Mouse (Mus musculus) adrenal gland, postnatal 4 days (tissue): ENCODE data around the gene Ebf1. TPM values are rescaled to one million over a fixed set of nuclear protein-coding genes. Genes with fewer than 3 reads are reported as not detected.

ENCODE experiments used
- DNase-seq, 2 experiments: peaks; one replicate each; pipeline ENCODE4 v3.0.0; 2021 to 2022; ENCODE audit warnings: low spot score in 2 of 2, mixed read lengths in 2 of 2
- total RNA-seq, 2 experiments: library from RNA; stranded (reverse); gene quantifications; 2 replicates each; pipeline ENCODE4 v1.2.3; 2021

The Ebf1 gene
- total RNA-seq, 2 experiments from 2014 or later, result 32.5 to 36.8 TPM

DNA sequence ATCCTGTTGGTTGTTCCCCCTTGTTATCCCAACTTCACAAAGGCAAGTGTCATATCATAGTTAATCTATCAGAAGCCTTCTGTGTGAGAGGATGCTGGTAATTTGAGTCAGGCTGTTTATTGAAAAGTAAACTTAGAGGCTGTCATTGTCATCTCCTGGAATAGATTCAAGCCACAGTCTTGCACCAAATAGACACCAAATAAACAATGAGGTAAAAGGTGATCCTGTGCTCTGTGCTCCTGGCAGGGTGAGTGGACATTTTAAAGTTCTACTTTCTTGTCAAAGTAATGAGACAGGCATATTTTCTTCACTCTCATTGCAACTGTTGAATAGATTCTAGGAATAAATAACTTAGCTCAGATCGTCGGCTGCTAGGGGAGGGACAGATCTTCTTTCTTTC, 327.3 kb downstream of the Ebf1 start:
- no peak for DNase-seq

DNA sequence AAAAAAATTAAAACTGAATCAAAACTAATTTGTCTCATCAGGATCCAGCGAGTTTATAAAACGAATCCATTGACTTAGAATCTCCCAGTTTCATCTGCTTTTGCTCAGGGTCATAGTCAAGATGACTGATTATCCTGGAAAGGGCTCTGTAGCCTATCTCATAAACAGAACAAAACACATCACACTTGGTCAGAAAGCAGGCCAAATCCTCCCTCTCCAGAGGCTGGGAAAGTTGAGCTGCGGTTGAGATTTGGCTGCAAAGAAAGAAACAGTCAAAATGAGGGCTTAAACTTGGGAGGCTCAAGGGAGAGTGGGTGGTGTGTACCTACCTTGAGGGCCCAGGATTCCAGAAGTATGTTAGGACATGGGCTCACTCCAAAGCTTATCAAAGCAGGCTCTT, 329.5 kb downstream of the Ebf1 start:
- DNase-seq, result no peak

- DNase-seq, result no peak
These were observed 331.4 kb downstream of the Ebf1 start for GRCm38 (mm10) chr11:44948541-44948940.

- DNase-seq, result no peak
These were observed 332.0 kb downstream of the Ebf1 start for GRCm38 (mm10) chr11:44949140-44949539.

- DNase-seq, result no peak
These were observed 333.2 kb downstream of the Ebf1 start for GRCm38 (mm10) chr11:44950319-44950718.

- DNase-seq, result no peak
These were observed 334.4 kb downstream of the Ebf1 start for GRCm38 (mm10) chr11:44951506-44951905.

DNA sequence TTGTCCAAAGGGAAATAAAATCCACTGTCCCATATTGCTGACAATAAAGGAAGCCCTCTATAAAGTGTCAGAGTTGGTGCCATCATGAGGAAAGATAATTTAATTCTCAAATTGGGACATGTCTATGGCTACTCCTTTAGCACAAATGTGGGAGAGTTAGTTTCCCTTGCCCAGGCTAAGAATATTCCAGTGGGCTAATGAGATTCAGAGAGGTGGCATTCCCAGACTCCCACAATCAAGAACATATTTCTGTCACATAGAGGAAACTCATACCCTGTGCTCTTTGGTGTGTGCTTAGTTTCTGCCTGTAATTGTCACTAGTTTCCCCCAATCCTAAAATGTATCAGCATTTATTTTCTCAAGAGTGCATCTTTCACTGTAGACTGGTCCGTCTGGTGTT, 336.2 kb downstream of the Ebf1 start:
- DNase-seq, result no peak

DNA sequence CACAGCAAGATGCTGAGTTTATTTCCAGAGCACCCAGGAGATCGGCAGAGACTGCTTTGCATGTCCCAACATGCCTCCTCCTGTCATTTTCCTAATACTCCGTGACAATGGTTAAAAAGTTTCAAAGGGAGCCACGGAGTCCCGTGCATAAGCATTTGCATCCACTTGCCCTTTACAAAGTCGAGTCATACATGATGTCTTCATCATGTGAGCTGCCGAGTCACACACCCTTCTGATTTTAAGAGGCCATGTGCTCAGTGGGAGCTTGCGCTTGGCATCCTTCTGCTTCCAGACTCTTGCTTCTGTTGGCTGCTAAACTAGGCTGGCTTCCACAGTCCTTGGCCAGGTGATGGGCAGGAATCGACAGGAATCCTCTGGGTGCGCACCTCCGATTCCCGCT, 336.7 kb downstream of the Ebf1 start:
- DNase-seq, result no peak

- no peak for DNase-seq
These were observed 337.2 kb downstream of the Ebf1 start for GRCm38 (mm10) chr11:44954362-44954761.

DNA sequence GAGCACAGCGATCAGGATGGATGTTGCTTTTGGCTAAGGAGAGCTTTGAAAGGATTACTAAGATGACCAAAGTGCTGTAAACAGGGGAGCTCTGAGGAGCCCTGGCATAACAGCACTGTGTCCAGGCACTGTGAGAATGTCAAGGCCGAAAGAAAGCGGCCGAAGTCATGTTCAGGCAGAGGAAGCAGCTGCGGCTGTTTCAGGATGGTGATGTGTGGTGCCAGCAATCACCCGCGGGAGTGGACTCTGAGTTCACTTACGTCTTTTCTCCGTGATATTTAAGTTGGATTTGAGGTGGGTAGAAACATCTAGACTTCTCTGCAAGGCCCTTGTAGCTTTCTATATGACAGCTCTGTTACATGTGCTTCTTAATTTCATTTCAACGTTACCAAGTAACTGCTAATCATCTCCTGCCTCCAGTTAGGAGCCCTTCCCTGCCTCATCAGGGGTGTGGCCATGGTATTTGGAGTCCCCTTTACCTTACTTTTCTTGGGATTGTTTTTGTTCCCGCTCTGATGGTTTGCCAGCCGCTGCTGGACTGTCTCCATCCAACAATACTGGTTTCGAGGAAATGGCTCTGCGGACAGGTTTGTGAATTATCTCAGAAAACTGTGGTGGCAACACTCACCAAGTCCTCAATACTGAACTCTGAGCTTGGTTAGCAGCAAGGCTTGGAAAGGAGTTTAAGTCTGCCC, 345.8 kb downstream of the Ebf1 start:
- no peak for DNase-seq

GRCm38 (mm10) chr11:44969011-44969410, 351.9 kb downstream of the Ebf1 start:
- DNase-seq, result no peak

DNA sequence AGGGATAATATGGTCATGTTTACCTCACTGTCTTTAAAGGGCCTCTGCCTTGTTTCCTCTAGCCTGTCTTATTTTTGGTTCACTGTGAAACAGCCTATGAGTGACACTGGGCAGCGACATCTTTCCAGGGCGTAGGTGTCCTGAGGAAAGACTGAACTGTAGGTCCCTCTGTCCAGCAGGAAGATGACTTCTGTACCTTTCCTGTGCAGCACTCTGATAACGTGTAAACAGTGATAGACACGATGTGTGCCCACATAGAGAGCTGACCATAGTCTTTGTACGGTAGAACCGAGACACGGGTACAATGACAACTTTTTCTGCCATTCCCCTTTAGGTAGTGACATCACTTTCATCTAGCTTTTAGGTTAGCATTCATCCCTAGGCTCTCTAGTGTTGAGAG, 357.2 kb downstream of the Ebf1 start:
- DNase-seq, result no peak

GRCm38 (mm10) chr11:44975151-44975550, 358.0 kb downstream of the Ebf1 start:
- DNase-seq, result no peak

DNA sequence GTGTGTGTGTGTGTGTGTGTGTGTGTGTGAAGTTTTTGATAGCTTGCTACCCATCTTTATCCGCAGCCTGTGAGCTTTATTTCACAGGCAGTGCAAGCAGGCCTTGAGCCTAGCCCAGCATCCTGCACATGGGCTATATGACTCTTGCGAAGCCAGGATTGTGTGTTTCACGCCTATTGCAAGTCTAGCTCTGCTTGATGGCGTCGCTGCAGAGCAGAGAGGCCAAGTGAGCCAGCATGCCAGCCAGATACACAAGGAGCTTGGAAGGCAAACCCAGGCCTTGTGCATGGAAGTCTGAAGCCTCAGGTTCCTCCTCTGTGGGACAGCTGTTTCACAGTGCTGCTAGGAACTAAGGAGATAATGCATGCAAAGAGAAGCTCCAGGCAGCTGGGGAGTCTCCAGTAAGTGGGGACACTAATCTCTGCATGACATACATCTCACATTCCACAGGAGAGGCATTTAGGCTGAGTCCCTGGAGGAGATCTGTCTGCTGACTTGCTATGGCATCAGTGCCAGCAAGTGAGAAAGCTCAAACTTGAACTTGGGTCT, 359.2 kb downstream of the Ebf1 start:
- no peak for DNase-seq

GRCm38 (mm10) chr11:44977921-44978397, 360.8 kb downstream of the Ebf1 start:
- DNase-seq, result no peak

- DNase-seq, result no peak
These were observed 362.3 kb downstream of the Ebf1 start for GRCm38 (mm10) chr11:44979391-44979790.

DNA sequence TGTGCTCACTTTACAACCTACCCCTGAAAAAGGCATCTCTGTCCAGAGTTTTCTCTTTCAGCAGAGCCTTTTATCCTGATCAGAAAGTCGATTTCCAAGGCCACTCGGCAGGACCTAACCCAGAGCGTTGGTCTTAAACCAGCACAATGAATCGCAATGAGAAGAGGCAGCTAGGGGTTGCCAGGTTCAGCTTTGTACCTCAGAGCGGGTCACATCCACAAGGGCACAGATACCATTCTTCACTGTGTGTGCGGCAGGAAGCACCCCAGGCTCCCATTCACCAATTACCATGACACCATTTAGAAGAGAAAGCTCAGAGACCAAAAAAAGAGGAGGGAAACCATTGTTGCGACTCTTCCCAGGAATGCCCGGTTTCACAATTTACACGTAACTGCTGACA, 365.1 kb downstream of the Ebf1 start:
- no peak for DNase-seq

GRCm38 (mm10) chr11:44983961-44984360, 366.8 kb downstream of the Ebf1 start:
- no peak for DNase-seq

- no peak for DNase-seq
These were observed 367.3 kb downstream of the Ebf1 start for GRCm38 (mm10) chr11:44984381-44984780.

- no peak for DNase-seq
These were observed 370.7 kb downstream of the Ebf1 start for GRCm38 (mm10) chr11:44987796-44988195.

DNA sequence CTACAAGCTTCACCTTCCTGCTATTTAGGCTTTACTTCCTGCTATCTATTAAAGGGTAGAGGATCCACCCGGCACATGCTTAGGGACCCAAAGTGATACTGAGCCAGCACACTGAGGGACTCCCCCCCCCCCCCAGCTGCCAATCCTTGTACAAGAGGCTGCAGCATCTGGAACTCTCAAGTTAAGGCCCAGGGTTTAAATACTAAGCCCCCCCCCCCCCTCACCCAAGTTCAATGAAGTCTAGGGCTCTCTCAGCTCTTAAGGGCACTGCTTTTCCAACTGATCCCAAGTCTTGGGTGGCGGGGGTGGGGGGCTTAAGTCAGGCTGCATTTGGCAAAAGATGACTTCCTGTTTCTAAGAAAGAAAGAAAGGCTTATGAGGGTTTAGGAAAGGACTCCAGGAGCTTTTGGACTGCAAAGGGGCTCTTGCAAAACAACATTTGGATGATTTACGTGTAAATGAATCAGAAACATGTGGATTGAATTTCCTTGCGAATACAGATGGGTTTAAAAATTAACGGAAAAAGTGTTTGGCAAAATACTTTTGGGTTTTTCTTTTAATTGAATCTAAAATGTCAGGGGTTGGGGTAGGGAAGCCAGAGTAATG, 385.7 kb downstream of the Ebf1 start:
- DNase-seq, result no peak

GRCm38 (mm10) chr11:45003716-45004437, 386.8 kb downstream of the Ebf1 start:
- no peak for DNase-seq
